9 mouse cellular contexts compared by ENCODE assay signal in the genomic region with DNA sequence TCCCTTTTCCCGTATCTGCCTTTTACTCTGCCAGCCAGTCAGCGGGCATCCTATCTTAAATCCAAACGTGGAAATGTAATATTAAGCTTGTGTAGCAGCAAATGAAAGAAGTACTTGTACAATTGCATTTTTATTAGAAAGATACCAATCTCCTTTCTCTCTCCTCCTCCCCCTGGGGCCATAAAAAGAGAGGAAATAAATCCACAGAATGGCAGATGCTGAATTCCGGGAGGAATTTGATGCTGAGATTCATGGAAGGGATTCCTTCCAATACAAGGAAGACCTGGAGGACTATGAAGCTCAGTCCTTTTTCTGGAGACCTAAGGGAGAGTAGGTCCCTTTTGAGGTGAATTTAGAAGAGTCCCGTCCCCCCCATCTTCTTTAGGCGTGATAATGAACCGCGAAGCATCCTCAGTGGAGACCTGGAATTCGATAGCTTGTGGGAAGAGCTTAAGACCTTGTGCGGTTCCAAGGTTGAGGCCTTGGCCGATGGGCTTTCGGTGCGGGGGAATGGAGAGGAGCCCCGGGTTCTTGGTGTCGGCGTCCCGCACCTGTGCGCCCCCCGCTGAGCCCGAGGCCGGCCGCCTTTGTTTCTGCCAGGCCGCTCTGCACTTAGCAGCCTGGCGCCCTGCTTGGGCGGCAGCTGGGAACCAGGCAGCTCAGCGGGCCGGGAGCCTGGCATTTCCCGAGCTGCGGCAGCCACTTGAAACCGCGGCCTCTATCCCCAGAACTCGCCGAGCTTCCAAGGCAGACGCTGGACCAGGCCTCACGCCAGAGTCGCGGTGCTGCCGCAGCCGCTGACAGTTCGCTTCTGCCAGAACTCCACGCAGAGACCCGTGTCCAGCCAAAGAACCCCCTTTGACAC. TPM values are rescaled to one million over a fixed set of nuclear protein-coding genes. Genes with fewer than 3 reads are reported as not detected.
A peak's percentile ranks its signal among the peaks of the same experiment; 100 is the strongest.
DNase-seq lines count a peak whose midpoint lies in the region; ATAC-seq and TF ChIP-seq lines count a peak whose summit lies in the region.
"Had no signal": no experiment of that assay in that cellular context is flagged by ENCODE, and none has a peak within 500 bp of the region (broad histone marks: within the 10 kb centered on the region; RNA-seq: fewer than 3 reads in every experiment).

No protein-coding gene starts in this region.

- H3K36me3 ChIP-seq in hindbrain, embryonic 12.5 days, result no peaks in the 10 kb centered on the region
- H3K36me3 ChIP-seq in lung, postnatal 0 days (ENCODE audit: insufficient read depth, low read length), result no peaks in the 10 kb centered on the region

- no peak for TF ChIP-seq POLR2A in brain, embryonic 14.5 days (IDR thresholded peaks at IDR 0.05; ENCODE audit: borderline replicate concordance, extremely low read depth, insufficient read depth, insufficient read length, poor library complexity, severe bottlenecking)

- peak; percentile 14 for DNase-seq in kidney, adult 18-20 months
- no peak for DNase-seq in kidney, adult 9 months
- DNase-seq in brain, embryonic 14.5 days (ENCODE audit: low read depth), result peak; percentile 78
- no peak for DNase-seq in lung, postnatal 0 days (ENCODE audit: low spot score)
- DNase-seq in thymus, postnatal 25 days, result no peak
- DNase-seq in urinary bladder, adult 2 months (ENCODE audit: low spot score), result no peak
- DNase-seq in spleen, postnatal 10 days (ENCODE audit: low spot score in 2 of 2), result no peak

- WGBS in hindbrain, embryonic 12.5 days, result under 1% methylated on average over 41 of the region's 42 CpGs
- WGBS in lung, postnatal 0 days, result 7% methylated on average over 42 of the region's 42 CpGs

- H3K27me3 ChIP-seq in hindbrain, embryonic 12.5 days, result peaks cover 72% of the 10 kb centered on the region
- H3K27me3 ChIP-seq in lung, postnatal 0 days (replicated peaks; ENCODE audit: insufficient read depth, low read length), result peaks cover 10% of the 10 kb centered on the region; the same call in 1 of the 2 replicates

- no peaks in the 10 kb centered on the region for H3K9me3 ChIP-seq in hindbrain, embryonic 12.5 days (replicated peaks)
- H3K9me3 ChIP-seq in lung, postnatal 0 days (ENCODE audit: low read length), result no peaks in the 10 kb centered on the region

- H3K27ac ChIP-seq in hindbrain, embryonic 12.5 days, result peak overlapping the region; percentile 99
- H3K27ac ChIP-seq in lung, postnatal 0 days (ENCODE audit: low read length), result peak overlapping the region; percentile 79

- H3K4me1 ChIP-seq in hindbrain, embryonic 12.5 days, result peaks cover 27% of the 10 kb centered on the region
- peaks cover 10% of the 10 kb centered on the region; the same call in 1 of the 2 replicates for H3K4me1 ChIP-seq in lung, postnatal 0 days (ENCODE audit: insufficient read depth, low read depth, low read length)

- ATAC-seq in hindbrain, embryonic 12.5 days (ENCODE audit: low FRiP score), result no peak
- no peak for ATAC-seq in lung, postnatal 0 days

- peak overlapping the region; percentile 97 for H3K9ac ChIP-seq in hindbrain, embryonic 12.5 days
- H3K9ac ChIP-seq in lung, postnatal 0 days (replicated peaks; ENCODE audit: low read depth), result peak overlapping the region; percentile 56

- H3K4me2 ChIP-seq in hindbrain, embryonic 12.5 days (replicated peaks), result peak overlapping the region; percentile 88
- peak overlapping the region; percentile 70 for H3K4me2 ChIP-seq in lung, postnatal 0 days (replicated peaks; ENCODE audit: low read depth, low read length)

- TF ChIP-seq CTCF in brain, embryonic 14.5 days (IDR thresholded peaks at IDR 0.05; ENCODE audit: borderline replicate concordance, extremely low read depth, insufficient read depth, insufficient read length), result no peak
- no peak for TF ChIP-seq CTCF in lung, postnatal 0 days (IDR thresholded peaks at IDR 0.05)

- peak overlapping the region; percentile 66 for H3K4me3 ChIP-seq in hindbrain, embryonic 12.5 days
- peak overlapping the region; percentile 30 for H3K4me3 ChIP-seq in lung, postnatal 0 days (ENCODE audit: low read depth, low read length)

- no peak for TF ChIP-seq EP300 in lung, postnatal 0 days (IDR thresholded peaks at IDR 0.05)

RNA-seq across cellular contexts. Expression of gene Hoxa2, which starts 3.8 kb away (rescaled TPM):
- polyA plus RNA-seq in brain, embryonic 14.5 days (2012; rRNA removed), result 3.2 and 14.2 TPM in 2 replicates
- polyA plus RNA-seq in hindbrain, embryonic 12.5 days (2016; fragmentation: Nextera tagmentation; extraction: Ambion mirVana), result 52.2 and 70.1 TPM in 2 replicates
- 7.2 and 8.2 TPM in 2 replicates for polyA plus RNA-seq in lung, postnatal 0 days (2015; fragmentation: Nextera tagmentation; extraction: Ambion mirVana)
- polyA plus RNA-seq in urinary bladder, adult 2 months (2012; rRNA removed), result 1.3 and 1.9 TPM in 2 replicates
- polyA plus RNA-seq: midbrain, postnatal 0 days had no signal

RNA-seq across cellular contexts. Expression of gene 5730596B20Rik, which starts 8.9 kb away (rescaled TPM):
- 0.10 and 0.67 TPM in 2 replicates for polyA plus RNA-seq in brain, embryonic 14.5 days (2012; rRNA removed)
- polyA plus RNA-seq in hindbrain, embryonic 12.5 days (2016; fragmentation: Nextera tagmentation; extraction: Ambion mirVana), result 5.6 and 6.9 TPM in 2 replicates
- polyA plus RNA-seq in lung, postnatal 0 days (2015; fragmentation: Nextera tagmentation; extraction: Ambion mirVana), result 1.5 and 1.6 TPM in 2 replicates
- 0.04 and 0.07 TPM in 2 replicates for polyA plus RNA-seq in urinary bladder, adult 2 months (2012; rRNA removed)
- polyA plus RNA-seq: midbrain, postnatal 0 days had no signal

RNA-seq across cellular contexts. Expression of gene Hoxa1, which starts 10.3 kb away (rescaled TPM):
- polyA plus RNA-seq in brain, embryonic 14.5 days (2012; rRNA removed), result 0.39 and 1.2 TPM in 2 replicates
- 2.1 and 3.2 TPM in 2 replicates for polyA plus RNA-seq in hindbrain, embryonic 12.5 days (2016; fragmentation: Nextera tagmentation; extraction: Ambion mirVana)
- polyA plus RNA-seq in lung, postnatal 0 days (2015; fragmentation: Nextera tagmentation; extraction: Ambion mirVana), result 0.65 and 1.0 TPM in 2 replicates
- polyA plus RNA-seq in urinary bladder, adult 2 months (2012; rRNA removed), result 0.73 and 0.83 TPM in 2 replicates
- polyA plus RNA-seq: midbrain, postnatal 0 days had no signal

RNA-seq across cellular contexts. Expression of gene Hoxa4, which starts 23.1 kb away (rescaled TPM):
- 1.9 and 16.4 TPM in 2 replicates for polyA plus RNA-seq in brain, embryonic 14.5 days (2012; rRNA removed)
- polyA plus RNA-seq in hindbrain, embryonic 12.5 days (2016; fragmentation: Nextera tagmentation; extraction: Ambion mirVana), result 6.9 and 12.5 TPM in 2 replicates
- 3.7 and 3.9 TPM in 2 replicates for polyA plus RNA-seq in lung, postnatal 0 days (2015; fragmentation: Nextera tagmentation; extraction: Ambion mirVana)
- polyA plus RNA-seq in urinary bladder, adult 2 months (2012; rRNA removed), result 0.61 and 0.62 TPM in 2 replicates
- polyA plus RNA-seq: midbrain, postnatal 0 days had no signal

RNA-seq across cellular contexts. Expression of gene Hoxa5, which starts 36.0 kb away (rescaled TPM):
- polyA plus RNA-seq in brain, embryonic 14.5 days (2012; rRNA removed), result 5.0 and 47.1 TPM in 2 replicates
- 53.4 and 82.9 TPM in 2 replicates for polyA plus RNA-seq in hindbrain, embryonic 12.5 days (2016; fragmentation: Nextera tagmentation; extraction: Ambion mirVana)
- polyA plus RNA-seq in lung, postnatal 0 days (2015; fragmentation: Nextera tagmentation; extraction: Ambion mirVana), result 39.7 and 40.3 TPM in 2 replicates
- polyA plus RNA-seq in urinary bladder, adult 2 months (2012; rRNA removed), result 6.1 and 7.2 TPM in 2 replicates
- polyA plus RNA-seq: midbrain, postnatal 0 days had no signal

Comparison
In these comparisons a context has a peak if more than half of its experiments do, and no peak if none do; other contexts are left out.
1. DNase-seq: peak in kidney, adult 18-20 months (single experiment) and brain, embryonic 14.5 days (single experiment); none in kidney, adult 9 months (single experiment), lung, postnatal 0 days (single experiment), thymus, postnatal 25 days (single experiment), urinary bladder, adult 2 months (single experiment) and spleen, postnatal 10 days (0 of 2).